Mouse (Mus musculus) right cerebral cortex, adult 18-20 months (tissue): ENCODE data around the gene Ece1.
A peak's percentile ranks its signal among the peaks of the same experiment; 100 is the strongest.
"Not testable (repeated sequence)": the region's sequence is repeated elsewhere in the genome, so short reads cannot be mapped to it uniquely, and the experiment has no call there.

Source experiments
- DNase-seq: peaks from one replicate; pipeline ENCODE4 v3.0.0; 2022; ENCODE audit warnings: mixed read lengths

Gene Ece1

DNA sequence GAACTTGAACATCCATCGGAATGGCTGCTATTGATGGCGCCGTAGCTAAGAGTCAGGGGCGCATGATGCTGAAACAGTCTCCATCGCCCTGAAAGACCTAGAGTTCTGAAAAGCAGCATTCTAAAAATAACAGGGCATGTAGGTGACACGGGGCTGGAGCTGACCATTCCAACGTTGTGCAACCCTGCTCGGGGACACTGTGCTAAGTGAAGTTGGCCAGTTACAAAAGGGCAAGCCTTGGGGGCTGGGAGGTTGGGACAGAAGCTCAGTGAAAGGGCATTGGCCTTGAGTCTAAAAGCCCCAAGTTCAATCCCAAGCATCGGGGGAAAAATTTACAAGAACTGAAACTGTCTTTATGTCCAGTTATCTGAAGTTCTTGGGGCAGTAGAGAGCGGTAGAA is 81.5 kb downstream of the Ece1 start:
- DNase-seq = no peak

DNA sequence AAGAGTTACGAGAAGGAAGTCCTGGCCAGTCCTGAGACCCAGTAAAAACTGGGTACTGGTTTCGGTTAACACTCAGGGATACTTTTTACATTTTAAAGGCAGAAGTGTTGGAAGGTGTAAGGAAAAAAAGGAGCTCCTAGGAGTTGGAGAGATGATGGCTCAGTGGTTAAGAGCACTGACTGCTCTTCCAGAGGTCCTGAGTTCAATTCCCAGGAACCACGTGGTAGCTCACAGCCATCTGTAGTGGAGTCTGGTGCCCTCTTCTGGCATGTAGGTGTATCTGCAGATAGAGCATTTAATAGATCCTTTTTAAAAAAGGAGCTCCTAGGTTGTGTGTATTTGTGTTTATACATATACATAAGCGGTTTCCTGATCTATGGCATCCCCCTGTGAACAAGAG is 83.3 kb downstream of the Ece1 start:
- no peak for DNase-seq

DNA sequence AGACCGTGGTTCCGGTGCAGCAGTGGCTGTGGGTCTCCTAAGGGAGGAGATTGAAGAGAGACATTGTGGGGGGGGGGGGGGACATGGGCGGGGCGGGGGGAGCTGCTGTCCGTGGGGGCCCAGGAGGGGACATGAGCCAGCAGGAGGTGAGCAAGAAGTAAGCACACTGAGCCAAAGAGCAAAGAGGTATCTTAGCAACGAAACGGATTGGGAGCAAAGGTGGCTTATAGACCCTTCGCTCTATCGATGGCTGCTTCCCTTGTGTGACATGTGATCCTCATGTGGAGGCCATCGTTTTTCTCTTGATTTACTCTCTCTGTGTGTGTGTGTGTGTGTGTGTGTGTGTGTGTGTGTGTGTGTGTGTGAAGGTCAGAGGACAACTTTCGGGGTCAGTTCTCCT is 84.4 kb downstream of the Ece1 start:
- DNase-seq = no peak

DNA sequence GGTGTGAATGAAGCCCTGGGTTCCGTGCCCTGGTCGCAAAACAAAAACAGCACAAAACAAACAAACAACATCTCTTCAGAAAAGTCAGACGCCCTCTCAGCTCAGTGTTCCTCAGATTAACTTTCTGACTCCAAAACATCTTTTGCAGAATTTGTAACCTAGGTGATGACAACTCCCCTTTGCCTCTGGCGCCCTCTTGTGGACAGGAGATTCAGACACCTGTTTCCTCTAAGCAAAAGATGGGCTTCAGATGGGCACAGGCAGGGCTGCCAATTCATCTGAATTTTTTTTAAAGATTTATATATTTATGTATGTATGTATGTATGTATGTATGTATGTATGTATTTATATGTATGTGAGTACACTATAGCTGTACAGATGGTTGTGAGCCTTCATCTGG is 90.8 kb downstream of the Ece1 start:
- DNase-seq = peak; percentile 73

DNA sequence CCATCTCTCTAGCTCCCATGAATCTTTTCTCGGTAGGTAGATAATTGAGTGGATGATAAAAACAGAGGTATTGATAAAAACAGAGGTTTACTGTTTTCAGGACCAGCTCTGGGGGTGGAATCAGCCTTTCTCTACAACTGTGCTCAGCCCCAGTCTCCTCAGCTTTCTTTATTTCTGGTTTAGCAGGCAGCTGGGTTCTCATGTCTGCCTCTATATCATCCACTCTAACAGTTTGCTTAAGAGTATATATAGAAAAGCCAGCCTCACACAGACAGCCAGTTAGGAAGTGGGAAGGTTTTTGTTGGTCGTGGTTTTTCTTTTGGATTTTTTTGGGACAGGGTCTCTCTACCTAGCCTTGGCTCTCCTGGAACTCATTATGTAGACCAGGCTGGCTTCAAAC is 92.1 kb downstream of the Ece1 start:
- no peak for DNase-seq

DNA sequence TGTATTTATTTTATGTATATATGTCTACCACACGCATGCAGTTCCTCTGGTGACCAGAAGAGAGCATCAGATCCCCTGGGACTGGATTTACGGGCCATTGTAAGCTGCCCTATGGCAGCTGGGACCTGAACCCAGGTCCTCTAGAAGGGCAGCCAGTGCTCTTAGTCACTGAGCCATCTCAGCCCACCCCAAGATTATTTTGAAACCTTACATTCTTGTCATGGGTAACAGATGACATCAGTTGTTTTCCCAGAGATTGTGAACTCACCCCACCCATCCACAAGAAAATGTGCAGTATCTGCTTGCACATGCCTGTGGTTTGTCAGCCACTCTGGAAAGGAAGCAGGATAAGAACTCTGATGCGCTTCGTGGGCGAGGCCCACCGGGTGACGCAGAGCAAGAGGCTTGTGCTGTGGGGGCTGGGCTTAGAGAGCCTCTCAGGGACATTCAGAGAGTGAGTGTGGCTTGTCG is 92.9 kb downstream of the Ece1 start:
- DNase-seq = no peak

DNA sequence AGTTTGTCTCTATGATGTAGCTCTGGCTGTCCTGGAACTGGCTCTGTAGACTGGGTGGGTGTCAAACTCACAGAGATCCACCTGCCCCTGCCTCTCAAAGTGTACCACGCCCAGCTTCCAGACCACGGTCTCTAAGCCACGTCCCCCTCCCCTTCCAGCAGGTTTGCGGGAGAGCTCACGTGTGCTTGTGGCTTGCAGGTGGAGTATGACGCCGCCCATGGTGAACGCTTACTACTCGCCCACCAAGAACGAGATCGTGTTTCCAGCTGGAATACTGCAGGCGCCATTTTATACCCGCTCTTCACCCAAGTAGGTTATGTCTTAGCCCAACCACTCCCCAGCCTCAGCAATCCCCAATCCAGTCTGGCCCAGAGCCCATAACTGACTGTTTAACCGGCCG is 94.2 kb downstream of the Ece1 start:
- no peak for DNase-seq

DNA sequence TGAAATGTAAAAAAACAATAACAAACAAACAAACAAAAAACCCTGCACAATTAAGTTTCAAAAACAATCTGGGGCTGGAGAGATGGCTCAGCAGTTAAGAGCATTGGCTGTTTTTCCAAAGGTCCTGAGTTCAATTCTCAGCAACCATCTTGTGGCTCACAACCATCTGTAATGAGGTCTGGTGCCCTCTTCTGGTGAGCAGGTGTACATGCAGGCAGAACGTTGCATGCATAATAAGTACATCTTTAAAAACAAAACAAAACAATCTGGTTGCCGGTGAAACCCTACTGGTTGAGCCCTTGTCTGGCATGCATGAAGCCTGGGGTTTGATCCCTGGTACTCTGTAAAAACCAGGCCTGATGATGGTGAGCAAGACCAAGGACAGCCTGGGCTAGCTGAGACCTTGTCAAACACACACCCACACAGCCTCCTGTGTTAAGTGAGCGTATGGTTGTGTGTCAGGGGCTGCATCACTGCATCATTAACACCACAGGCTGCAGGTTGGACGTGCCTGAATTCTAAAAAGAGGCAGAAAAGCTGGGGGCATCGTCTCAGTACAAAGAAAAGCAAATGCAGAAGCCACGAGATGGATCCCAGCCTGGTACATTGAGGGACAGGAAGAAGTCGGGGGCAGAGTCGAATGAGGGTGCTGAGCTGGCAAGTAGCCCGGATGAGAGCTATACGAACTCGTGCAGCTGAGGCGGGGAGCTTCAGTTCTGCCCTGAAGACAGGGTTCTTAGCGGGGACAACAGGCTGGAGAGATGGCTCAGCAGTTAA is 98.0 kb downstream of the Ece1 start:
- peak; percentile 76 for DNase-seq

DNA sequence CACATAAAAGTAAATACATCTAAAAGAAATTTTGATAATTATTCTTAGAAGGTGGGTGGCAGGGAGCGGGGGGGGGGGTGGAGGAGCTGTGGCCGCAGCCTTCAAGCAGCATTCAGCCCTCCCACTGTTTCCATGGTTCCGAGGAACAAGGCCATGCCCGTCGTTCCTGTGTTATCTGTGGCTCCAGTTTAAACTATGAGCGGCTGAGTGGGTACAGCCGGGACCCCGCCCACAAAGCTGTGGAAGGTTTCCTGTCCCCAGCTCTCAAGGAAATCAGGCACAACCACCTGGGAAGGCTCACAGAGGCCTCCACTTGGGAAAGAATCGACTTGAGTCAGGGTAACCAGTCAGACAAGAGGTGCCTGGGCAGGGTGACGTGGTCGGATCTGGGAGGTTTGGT is 98.7 kb downstream of the Ece1 start:
- no peak for DNase-seq

DNA sequence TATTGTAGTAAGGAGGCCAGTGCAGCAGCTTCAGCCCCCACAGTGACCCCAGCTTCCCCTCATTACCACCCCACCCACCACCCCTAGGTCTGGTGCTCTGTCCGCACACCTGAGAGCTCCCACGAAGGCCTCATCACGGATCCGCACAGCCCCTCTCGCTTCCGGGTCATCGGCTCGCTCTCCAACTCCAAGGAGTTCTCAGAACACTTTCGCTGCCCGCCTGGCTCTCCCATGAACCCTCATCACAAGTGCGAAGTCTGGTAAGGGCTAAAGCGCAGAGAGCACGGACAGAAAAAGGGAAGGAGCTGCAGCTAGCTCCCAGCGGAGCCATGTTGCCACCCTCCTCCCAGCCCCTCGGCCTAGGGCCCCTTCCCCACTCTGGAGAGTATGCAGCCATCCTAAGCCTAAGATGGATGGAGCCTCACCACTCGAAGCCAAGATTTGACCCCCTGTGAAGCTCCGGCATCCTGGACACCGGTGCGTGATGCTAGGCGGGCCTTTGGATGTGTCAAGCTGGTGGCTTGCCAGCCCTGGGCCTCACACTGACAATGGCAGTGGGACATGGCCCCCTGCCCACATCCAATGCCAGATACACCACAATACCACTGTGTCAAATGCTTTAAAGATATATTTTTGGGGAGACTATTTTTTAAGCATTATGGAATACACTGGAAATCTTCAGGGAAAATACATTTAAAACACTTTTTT is 100.8 kb downstream of the Ece1 start:
- no peak for DNase-seq

DNA sequence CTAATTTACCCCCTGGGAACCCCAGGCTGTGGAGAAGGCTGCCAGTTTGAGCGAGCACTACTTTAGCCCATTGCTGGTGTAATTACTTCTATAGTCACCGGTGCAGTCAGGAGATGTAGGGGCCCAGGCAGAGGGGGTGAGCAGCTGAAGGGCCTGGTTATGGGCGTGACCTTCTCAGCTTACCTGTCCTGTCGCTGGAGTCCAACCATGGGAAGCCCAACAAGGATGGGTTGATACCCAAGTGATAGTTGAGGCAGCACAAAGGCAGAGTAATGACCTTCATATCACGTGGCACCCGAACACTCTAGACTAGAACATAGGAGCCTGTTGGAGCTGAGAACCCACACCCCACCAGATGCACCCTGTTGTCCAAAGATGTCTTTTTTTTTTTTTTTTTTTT is 101.4 kb downstream of the Ece1 start:
- DNase-seq = no peak

DNA sequence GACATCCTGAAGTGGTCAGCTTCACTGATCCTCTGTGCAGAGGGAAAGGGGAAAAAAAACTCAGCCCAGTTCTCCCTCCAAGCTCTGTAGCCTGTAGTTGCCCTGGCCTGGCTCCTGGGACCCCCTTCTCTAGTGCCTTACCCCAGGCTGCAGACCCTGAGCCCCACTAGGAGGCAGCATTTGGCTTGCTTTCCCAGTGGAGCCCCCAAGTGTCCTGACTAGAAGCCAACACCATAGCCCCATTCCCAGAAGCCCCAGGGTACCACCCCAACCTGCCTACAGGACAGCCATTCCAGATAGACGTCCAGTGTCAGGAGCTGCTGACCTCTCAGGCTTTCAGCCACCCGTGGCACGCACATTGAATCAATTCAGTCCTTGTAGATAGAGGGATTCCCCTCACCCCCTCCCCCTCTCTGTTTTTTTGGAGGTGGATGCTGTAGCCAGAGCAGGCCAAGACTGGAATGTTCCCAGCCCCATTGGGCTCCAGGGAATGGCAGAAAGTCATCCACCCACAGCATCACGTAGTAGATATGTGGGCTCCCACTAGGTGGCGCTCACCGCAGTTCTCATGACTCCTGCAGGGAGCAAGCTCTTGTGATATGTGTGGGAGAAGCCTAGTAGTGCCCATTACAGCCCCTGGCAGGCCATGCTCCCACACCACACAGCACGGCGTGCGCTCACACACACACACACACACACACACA is 102.0 kb downstream of the Ece1 start:
- DNase-seq = peak; percentile 84

DNA sequence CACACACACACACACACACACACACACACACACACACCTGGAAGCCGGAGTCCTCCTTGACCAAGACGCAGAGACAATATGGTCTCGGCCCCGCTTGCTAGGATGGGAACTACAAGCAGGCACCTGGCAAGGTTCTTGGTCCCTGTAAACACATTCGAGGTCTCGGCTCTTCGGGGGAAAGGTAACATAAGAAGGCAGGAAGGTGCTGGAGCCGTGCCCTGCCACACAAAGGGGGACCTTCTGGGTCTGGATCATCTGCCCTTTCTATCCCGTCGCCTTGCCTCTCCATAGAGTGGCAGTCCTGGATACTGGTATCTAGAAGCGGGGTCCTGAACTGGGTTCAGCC is 102.5 kb downstream of the Ece1 start:
- DNase-seq = no peak

DNA sequence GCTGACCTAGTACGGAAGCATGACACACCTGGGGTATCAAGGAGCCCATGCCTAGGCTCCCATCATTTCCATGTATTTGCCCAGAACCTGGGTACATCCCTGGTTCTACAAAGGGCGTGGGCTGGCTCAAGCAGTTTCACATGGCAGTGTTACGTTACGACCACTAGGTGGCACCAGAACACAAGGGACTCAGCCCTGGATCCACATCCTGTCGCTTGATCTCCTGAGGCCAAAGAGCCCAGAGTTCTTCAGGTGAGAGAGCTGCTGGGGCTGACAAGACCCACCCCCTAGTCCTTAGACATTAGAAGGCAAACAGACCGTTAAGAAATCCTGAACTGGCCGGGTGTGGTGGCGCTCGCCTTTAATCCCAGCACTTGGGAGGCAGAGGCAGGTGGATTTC is 106.2 kb downstream of the Ece1 start:
- DNase-seq = peak; percentile 79

DNA sequence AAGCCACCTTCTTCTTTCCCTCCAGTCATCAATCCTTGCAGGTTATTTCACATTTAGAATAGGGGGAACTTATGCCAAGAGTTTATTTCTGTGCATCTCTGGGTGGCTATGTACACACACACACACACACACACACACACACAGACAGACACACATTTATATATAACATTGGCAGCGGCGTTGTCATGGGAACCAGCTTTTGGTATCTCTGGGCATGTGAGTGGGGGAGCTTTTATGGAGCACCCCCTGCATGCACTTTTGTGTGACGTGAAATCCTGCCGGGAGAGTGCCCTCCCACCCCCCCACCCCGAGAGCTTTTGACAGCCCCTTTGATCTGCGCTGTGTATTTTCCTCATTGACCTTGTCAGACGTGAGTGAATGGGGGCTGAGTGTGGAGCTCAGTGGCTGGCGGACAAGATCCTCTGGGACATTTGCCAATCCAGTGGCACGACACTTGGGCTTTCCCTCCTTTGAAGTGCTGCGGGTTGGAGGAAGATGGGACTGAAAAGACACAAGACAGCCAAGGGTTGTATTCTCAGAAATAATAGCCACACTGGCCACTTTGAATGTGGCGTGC is 108.7 kb downstream of the Ece1 start:
- not testable (repeated sequence) for DNase-seq

DNA sequence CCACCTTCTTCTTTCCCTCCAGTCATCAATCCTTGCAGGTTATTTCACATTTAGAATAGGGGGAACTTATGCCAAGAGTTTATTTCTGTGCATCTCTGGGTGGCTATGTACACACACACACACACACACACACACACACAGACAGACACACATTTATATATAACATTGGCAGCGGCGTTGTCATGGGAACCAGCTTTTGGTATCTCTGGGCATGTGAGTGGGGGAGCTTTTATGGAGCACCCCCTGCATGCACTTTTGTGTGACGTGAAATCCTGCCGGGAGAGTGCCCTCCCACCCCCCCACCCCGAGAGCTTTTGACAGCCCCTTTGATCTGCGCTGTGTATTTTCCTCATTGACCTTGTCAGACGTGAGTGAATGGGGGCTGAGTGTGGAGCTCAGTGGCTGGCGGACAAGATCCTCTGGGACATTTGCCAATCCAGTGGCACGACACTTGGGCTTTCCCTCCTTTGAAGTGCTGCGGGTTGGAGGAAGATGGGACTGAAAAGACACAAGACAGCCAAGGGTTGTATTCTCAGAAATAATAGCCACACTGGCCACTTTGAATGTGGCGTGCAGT is 112.9 kb downstream of the Ece1 start:
- not testable (repeated sequence) for DNase-seq

DNA sequence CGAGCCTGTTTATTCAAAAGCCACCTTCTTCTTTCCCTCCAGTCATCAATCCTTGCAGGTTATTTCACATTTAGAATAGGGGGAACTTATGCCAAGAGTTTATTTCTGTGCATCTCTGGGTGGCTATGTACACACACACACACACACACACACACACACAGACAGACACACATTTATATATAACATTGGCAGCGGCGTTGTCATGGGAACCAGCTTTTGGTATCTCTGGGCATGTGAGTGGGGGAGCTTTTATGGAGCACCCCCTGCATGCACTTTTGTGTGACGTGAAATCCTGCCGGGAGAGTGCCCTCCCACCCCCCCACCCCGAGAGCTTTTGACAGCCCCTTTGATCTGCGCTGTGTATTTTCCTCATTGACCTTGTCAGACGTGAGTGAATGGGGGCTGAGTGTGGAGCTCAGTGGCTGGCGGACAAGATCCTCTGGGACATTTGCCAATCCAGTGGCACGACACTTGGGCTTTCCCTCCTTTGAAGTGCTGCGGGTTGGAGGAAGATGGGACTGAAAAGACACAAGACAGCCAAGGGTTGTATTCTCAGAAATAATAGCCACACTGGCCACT is 117.1 kb downstream of the Ece1 start:
- not testable (repeated sequence) for DNase-seq

DNA sequence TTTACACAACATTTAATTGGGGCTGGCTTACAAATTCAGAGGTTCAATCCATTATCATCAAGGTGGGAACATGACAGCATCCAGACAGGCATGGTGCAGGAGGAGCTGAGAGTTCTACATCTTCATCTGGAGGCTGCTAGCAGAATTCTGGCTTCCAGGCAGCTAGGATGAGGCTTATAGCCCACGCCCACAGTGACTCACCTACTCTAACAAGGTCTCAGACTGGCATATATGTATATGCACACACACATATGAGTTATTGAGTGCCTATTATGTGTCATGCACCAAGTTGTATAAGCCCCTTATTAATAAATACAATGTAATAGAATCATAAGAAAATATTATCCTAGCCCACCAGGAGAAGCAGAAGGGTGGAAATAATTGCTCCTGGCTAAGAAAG is 120.8 kb downstream of the Ece1 start:
- DNase-seq = no peak

DNA sequence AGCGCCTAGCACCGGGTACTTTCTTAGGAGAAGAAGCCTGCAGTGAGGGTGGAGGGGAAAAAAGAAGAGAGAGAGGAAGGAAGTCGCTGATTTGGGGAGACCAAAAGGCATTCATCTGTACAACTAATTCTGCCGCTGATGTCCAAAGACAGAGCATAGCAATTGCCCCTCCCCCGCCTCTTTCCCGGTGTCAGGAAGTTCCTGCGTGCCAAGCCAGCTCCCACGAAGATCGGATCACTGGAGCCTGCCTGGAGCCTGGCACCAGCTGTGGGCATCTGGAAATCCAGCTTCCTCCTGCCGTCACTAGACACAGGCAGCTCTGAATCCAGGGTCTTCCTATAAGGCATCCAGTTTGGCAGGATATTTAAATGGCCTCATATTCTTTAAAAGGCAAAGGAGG is 122.2 kb downstream of the Ece1 start:
- DNase-seq = no peak

DNA sequence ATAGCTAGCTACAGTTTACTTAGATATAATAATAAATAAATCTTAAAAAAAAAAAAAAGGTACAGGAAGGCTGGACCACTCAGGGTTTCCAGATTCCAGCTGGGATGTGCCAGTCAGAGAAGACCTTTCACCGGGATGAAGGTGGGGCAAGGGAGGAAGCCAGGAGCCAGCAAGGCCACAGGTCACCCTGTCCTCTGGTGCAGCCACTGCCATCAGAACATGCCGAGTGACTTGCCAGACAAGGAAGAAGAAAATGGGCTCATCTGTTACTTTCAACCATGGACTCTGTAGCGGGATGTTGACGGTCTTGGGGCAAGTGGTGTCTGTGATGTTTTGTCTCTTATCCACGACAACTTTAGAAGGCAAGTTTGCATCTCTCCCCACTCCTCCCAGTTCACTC is 122.7 kb downstream of the Ece1 start:
- no peak for DNase-seq

DNA sequence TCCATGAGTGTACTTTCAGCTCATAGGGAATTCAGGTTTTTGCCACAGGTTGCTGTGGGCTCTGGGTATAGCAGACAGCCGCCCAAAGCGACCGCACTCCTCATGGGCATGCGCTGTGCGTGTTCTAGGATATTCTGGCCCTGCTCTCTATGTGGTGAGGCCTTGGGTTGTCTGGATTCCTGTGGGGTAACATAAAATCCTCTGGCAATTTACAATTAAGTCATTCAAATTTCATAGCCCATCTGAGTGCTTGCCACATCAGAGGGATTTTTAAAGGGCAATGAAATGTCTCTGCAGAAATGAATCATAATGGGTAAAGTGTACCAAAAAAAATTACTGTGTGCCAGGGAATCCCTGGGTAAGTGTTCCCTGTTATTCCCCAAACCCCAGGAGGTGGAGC is 127.4 kb downstream of the Ece1 start:
- no peak for DNase-seq

DNA sequence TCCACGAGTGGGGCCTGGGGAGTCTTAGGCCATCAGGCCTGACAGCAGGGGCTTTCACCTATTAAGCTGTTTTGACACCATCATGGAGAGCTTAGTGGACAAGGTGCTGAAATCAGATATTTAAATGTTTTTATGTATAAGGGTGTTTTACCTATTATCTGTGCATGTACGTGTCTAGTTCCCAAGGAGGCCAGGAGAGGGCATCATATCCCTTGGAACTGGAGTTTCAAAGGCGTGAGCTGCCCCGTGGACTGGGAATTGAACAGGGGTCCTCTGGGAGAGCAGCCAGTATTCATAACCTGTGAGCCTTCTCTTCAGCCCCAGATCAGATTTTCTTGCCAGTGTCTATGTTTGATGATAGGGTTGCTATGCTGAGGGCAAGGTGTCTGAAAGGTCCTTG is 128.4 kb downstream of the Ece1 start:
- DNase-seq = no peak

DNA sequence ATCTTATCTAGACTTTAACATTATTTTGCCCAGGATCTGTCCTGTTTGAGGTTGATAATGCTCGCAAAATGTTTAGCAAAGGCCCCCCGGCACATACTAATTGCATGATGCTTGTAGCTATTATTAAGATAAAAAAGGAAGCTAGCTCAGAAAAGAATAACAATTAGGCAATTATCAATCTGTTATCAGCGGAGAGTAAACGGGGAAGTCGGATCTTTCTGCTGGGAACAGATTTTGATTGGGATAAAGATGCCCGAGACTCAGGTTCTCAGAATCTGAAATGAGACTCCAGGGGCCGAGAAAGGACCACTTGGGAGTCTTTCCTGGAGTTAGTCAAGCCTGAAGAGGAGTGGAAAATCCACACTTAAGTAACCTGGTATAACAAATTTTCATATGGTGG is 129.2 kb downstream of the Ece1 start:
- no peak for DNase-seq
